24 mouse cellular contexts compared by ENCODE assay signal in genomic region chr16:90102596-90102995, GRCm38 (mm10).
"Had no signal": no experiment of that assay in that cellular context is flagged by ENCODE, and none has a peak within 500 bp of the region (broad histone marks: within the 10 kb centered on the region; RNA-seq: fewer than 3 reads in every experiment).

No protein-coding gene starts in this region.

- H3K36me3 ChIP-seq: heart, embryonic 12.5 days; intestine, embryonic 15.5 days had no signal

- H3K9ac ChIP-seq: heart, embryonic 12.5 days; hindbrain, embryonic 12.5 days; hindbrain, embryonic 14.5 days; intestine, embryonic 15.5 days; limb, embryonic 12.5 days had no signal

- ATAC-seq: hindbrain, embryonic 16.5 days; inflammation-experienced regulatory T-cells, adult 6 months; intestine, embryonic 15.5 days; intestine, postnatal 0 days had no signal

- H3K27ac ChIP-seq: heart, adult 2 months; hindbrain, embryonic 10.5 days; hindbrain, embryonic 12.5 days; hindbrain, embryonic 14.5 days; intestine, embryonic 15.5 days; layer of hippocampus, adult 2 months; left cerebral cortex, adult 2 months; limb, embryonic 10.5 days; limb, embryonic 12.5 days had no signal

- DNase-seq: gastrocnemius, postnatal 14 days; gastrocnemius, postnatal 36 days; heart, adult 11 months; heart, adult 2 months; heart, postnatal 10 days; heart, postnatal 4 days; kidney, adult 18-20 months; kidney, adult 8-10 months; kidney, postnatal 10 days; kidney, postnatal 25 days; kidney, postnatal 4 days; liver had no signal

- H3K27me3 ChIP-seq: heart, embryonic 12.5 days; hindbrain, embryonic 12.5 days; intestine, embryonic 15.5 days; limb, embryonic 12.5 days had no signal

- H3K4me3 ChIP-seq: heart, adult 2 months; heart, embryonic 12.5 days; hindbrain, embryonic 10.5 days; hindbrain, embryonic 12.5 days; intestine, embryonic 15.5 days; layer of hippocampus, adult 2 months; left cerebral cortex, adult 2 months; limb, embryonic 10.5 days; limb, embryonic 12.5 days had no signal

- H3K9me3 ChIP-seq: heart, embryonic 12.5 days; hindbrain, embryonic 12.5 days; intestine, embryonic 15.5 days; limb, embryonic 10.5 days; limb, embryonic 12.5 days had no signal

- H3K4me2 ChIP-seq: heart, embryonic 12.5 days; hindbrain, embryonic 12.5 days; hindbrain, embryonic 14.5 days; intestine, embryonic 15.5 days; limb, embryonic 12.5 days had no signal
